Mouse (Mus musculus) midbrain, embryonic 15.5 days (tissue): ENCODE data around the gene Arhgef10l. TPM values are rescaled to one million over a fixed set of nuclear protein-coding genes. Genes with fewer than 3 reads are reported as not detected.

Source experiments
- ATAC-seq: fragments of 200-750 bp; cut with Nextera tagmentation; replicated peaks from 2 replicates; pipeline ENCODE4 v1.8.0; 2017; ENCODE audit warnings: moderate TSS enrichment
- H3K27ac ChIP-seq: fragments of 300-500 bp; sonication (generic); 2 replicates; pipeline ENCODE4 v1.5.1; 2015; ENCODE audit warnings: mild to moderate bottlenecking, inconsistent platforms
- H3K27me3 ChIP-seq: fragments of 300-500 bp; sonication (generic); replicated peaks from 2 replicates; pipeline ENCODE4 v1.6.1; 2015; ENCODE audit warnings: inconsistent platforms
- H3K36me3 ChIP-seq: fragments of 300-500 bp; sonication (generic); replicated peaks from 2 replicates; pipeline ENCODE4 v1.6.1; 2015; ENCODE audit warnings: inconsistent platforms
- H3K4me1 ChIP-seq: fragments of 300-500 bp; sonication (generic); 2 replicates; pipeline ENCODE4 v1.6.1; 2015; ENCODE audit warnings: inconsistent platforms
- H3K4me2 ChIP-seq: fragments of 300-500 bp; sonication (generic); 2 replicates; pipeline ENCODE4 v1.6.1; 2015; ENCODE audit warnings: inconsistent platforms, mild to moderate bottlenecking, moderate library complexity
- H3K4me3 ChIP-seq: fragments of 300-500 bp; sonication (generic); 2 replicates; pipeline ENCODE4 v1.5.1; 2015; ENCODE audit warnings: mild to moderate bottlenecking, inconsistent platforms
- H3K9ac ChIP-seq: fragments of 300-500 bp; sonication (generic); 2 replicates; pipeline ENCODE4 v1.6.1; 2015; ENCODE audit warnings: mild to moderate bottlenecking, inconsistent platforms
- H3K9me3 ChIP-seq: fragments of 300-500 bp; sonication (generic); 2 replicates; pipeline ENCODE4 v1.6.1; 2016; ENCODE audit warnings: inconsistent platforms
- WGBS: fragments of 180-500 bp; shearing (Covaris S2); methylation state at CpG from one replicate; pipeline ENCODE4 v1.1.7; 2015; ENCODE audit warnings: mixed read lengths; 5-methylcytosine and 5-hydroxymethylcytosine counted together
- polyA plus RNA-seq: library from polyadenylated mRNA; unstranded; fragments of >200 nt; fragmentation: Nextera tagmentation; extraction: Ambion mirVana; gene quantifications from 2 replicates; pipeline ENCODE4 v1.2.1, GENCODE M21; 2015

The Arhgef10l gene
- polyA plus RNA-seq, 1 experiment from 2014 or later, result 30.7 TPM

- H3K4me1 ChIP-seq, result peaks cover 25% of the 10 kb centered on the region
- WGBS, result 72% methylated on average over 3 of the region's 3 CpGs
- H3K27ac ChIP-seq, result 0 out of 2 replicates have a peak overlapping the region, but pooled peaks have one; percentile 15
- no peak for ATAC-seq
- H3K27me3 ChIP-seq, result no peaks in the 10 kb centered on the region
- H3K4me2 ChIP-seq, result no peak overlapping the region
- no peak overlapping the region for H3K9ac ChIP-seq
- no peaks in the 10 kb centered on the region for H3K9me3 ChIP-seq
- no peaks in the 10 kb centered on the region for H3K36me3 ChIP-seq
- no peak overlapping the region for H3K4me3 ChIP-seq
These were observed 160.2 kb downstream of the Arhgef10l start for GRCm38 (mm10) chr4:140505608-140506002.

DNA sequence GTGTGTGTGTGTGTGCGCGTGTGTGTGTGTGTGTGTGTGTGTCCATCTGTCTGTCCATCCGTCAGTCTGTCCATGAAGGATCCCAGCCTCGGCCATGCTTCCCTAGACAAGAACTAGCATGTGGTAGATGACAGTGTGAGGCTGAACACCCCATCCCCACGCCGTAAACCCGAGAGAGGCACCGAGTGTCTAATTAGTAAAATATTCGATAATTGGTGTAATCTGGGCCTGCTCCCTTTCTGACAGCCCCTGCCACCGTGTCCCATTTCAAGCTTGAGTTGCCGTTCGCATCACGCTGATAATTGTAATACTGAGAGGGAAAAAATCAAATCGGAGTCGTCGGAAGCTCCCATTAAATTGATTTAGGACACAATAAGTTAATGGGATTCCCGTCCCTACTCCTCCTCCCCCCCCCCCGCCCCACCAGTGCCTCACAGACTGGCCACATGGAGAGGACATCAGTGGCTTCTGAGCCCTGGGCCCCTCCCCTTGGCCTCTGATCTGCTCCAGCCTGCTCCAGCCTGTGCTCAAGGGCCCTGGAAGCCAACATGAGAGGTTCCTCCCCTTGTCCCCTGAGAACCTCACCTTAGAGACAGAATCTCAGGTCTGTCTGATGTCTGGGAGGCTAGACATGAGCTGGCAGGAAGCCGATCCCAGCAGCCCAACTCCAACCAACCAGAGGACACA, 160.7 kb downstream of the Arhgef10l start:
- Histone ChIP-seq H3K27ac (0 out of 2 replicates have a peak overlapping the region, but pooled peaks have one; percentile 15), H3K9me3 (no peaks in the 10 kb centered on the region), H3K9ac (no peak overlapping the region), H3K4me2 (no peak overlapping the region), H3K27me3 (no peaks in the 10 kb centered on the region), H3K4me3 (no peak overlapping the region), H3K36me3 (no peaks in the 10 kb centered on the region), H3K4me1 (peaks cover 25% of the 10 kb centered on the region)
- 55% methylated on average over 19 of the region's 19 CpGs for WGBS
- peak; percentile 63; the same call in 1 of the 2 replicates for ATAC-seq

DNA sequence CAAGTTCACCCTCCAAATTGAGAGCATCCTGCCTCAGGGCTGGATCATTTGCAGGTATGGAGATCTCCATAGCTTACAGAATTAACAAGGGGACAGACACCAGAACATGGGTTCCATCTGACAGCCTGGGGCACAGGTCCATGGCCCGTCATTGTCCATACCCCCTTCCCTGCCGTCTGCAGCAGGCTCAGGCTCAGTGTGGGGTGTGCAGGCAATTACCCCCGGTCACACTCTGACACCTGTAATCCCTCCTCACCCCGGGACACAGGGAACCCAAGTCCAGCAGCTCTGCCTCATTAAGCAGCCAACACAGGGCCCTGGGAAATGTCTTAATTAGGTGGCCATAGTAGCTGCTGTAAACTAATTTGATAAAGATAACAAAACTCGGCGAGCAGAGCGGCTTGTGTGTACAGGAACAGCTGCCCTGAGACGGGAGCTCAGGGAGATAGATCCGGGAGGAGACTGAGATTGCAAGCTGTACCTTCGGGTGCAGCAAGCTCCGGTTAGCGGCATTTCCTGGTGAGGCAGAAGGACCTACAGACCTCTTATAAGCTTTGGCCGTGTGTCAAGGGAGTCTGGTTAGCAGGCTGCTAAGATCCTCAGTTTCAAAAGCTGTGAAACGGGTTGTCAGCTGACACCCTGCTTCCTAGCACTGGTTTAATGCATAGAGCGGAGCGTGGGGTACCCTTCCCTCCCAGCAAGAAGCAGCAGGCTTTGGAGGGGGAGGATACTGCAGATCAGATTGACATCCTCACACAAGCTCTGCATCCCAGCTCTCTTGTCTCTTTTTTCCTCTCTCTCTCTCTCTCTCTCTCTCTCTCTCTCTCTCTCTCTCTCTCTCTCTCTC, 161.5 kb downstream of the Arhgef10l start:
- Histone ChIP-seq H3K4me1 (peaks cover 25% of the 10 kb centered on the region), H3K27ac (no peak overlapping the region), H3K9ac (no peak overlapping the region), H3K4me2 (no peak overlapping the region), H3K27me3 (no peaks in the 10 kb centered on the region), H3K4me3 (no peak overlapping the region), H3K36me3 (no peaks in the 10 kb centered on the region), H3K9me3 (no peaks in the 10 kb centered on the region)
- 26% methylated on average over 16 of the region's 16 CpGs for WGBS
- ATAC-seq, result no peak; the same call in 1 of the 2 replicates

DNA sequence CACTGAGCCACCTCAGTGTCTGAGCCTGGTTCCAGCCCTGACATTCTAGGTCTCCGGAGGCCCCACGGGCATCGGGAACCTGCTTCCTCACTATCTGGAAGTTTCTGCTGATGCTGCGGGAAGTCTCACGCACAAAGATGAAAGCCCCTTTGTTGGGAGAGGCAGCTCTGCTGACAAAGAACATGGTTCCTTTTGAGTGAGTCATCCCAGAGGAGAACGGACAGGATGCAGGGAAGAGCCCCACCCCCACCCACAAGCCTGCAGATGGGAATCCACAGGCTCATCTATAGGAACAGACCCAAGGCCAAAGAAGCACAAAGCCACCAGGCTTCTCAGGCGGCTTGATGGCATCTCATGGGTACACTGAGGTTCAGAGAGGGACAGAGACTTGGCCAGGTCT, 165.0 kb downstream of the Arhgef10l start:
- Histone ChIP-seq H3K27ac (no peak overlapping the region), H3K4me2 (no peak overlapping the region), H3K4me3 (no peak overlapping the region), H3K36me3 (no peaks in the 10 kb centered on the region), H3K9me3 (no peaks in the 10 kb centered on the region), H3K4me1 (peaks cover 17% of the 10 kb centered on the region), H3K27me3 (no peaks in the 10 kb centered on the region), H3K9ac (no peak overlapping the region)
- 55% methylated on average over 7 of the region's 7 CpGs for WGBS
- no peak for ATAC-seq

GRCm38 (mm10) chr4:140499571-140499970, 166.2 kb downstream of the Arhgef10l start:
- 78% methylated on average over 6 of the region's 6 CpGs for WGBS
- Histone ChIP-seq H3K4me3 (no peak overlapping the region), H3K36me3 (no peaks in the 10 kb centered on the region), H3K27me3 (no peaks in the 10 kb centered on the region), H3K4me2 (no peak overlapping the region), H3K9ac (no peak overlapping the region), H3K4me1 (peaks cover 8% of the 10 kb centered on the region), H3K27ac (no peak overlapping the region), H3K9me3 (no peaks in the 10 kb centered on the region)
- no peak for ATAC-seq

- H3K9me3 ChIP-seq, result no peaks in the 10 kb centered on the region
- no peak overlapping the region for H3K27ac ChIP-seq
- ATAC-seq, result no peak
- no peaks in the 10 kb centered on the region for H3K36me3 ChIP-seq
- H3K4me1 ChIP-seq, result no peaks in the 10 kb centered on the region
- H3K27me3 ChIP-seq, result no peaks in the 10 kb centered on the region
- H3K9ac ChIP-seq, result no peak overlapping the region
- WGBS, result 63% methylated on average over 20 of the region's 20 CpGs
- no peak overlapping the region for H3K4me3 ChIP-seq
- no peak overlapping the region for H3K4me2 ChIP-seq
These were observed 168.6 kb downstream of the Arhgef10l start for GRCm38 (mm10) chr4:140497169-140497568.

- no peaks in the 10 kb centered on the region for H3K9me3 ChIP-seq
- no peaks in the 10 kb centered on the region for H3K4me1 ChIP-seq
- WGBS, result 49% methylated on average over 5 of the region's 5 CpGs
- H3K27me3 ChIP-seq, result peaks cover 3% of the 10 kb centered on the region; the same call in 1 of the 2 replicates
- no peak overlapping the region for H3K4me2 ChIP-seq
- ATAC-seq, result no peak
- no peak overlapping the region for H3K4me3 ChIP-seq
- H3K9ac ChIP-seq, result no peak overlapping the region
- no peaks in the 10 kb centered on the region for H3K36me3 ChIP-seq
- no peak overlapping the region for H3K27ac ChIP-seq
These were observed 174.3 kb downstream of the Arhgef10l start for GRCm38 (mm10) chr4:140491555-140491954.

DNA sequence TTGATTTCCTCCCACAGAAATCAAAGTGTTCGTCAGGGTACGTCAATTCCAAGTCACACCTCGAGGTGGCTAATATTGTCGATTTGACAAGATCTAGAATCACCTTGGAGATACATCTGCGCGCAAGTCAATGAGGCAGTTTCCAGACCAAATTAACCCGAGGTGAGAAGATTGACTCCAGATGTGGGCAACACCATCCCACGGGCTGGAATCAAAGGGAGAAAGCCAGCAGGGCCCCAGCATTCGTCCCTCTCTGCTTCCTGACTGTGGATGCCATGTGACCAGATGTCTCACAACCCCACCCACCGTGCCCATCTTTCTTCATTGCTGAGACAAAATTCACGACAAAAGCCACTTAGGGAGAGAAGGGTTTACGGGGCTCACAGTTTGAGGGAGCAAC, 180.4 kb downstream of the Arhgef10l start:
- 69% methylated on average over 12 of the region's 12 CpGs for WGBS
- Histone ChIP-seq H3K4me1 (no peaks in the 10 kb centered on the region), H3K36me3 (no peaks in the 10 kb centered on the region), H3K27ac (no peak overlapping the region), H3K9ac (no peak overlapping the region), H3K4me2 (no peak overlapping the region), H3K27me3 (peaks cover 3% of the 10 kb centered on the region; the same call in 1 of the 2 replicates), H3K4me3 (no peak overlapping the region), H3K9me3 (no peaks in the 10 kb centered on the region)
- ATAC-seq, result no peak

DNA sequence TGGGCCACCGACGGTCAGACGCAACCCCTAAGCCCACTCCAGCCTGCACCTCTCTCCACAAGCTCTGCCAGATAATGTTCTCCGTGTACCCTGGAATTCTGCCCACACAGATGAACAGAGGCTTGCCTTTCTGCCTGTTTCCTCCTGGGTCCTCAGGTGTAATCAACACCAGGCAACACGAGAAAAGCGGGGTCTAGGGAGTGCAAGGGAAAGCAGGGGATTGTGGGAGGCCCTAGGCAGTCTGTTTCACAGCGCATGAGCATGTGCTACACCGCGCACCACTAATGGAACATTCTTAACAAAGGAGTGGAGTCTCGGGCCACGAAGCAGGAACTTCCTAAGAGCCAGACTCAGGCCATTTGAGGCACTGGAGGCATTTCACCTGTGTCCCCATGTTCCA, 182.7 kb downstream of the Arhgef10l start:
- 78% methylated on average over 11 of the region's 11 CpGs for WGBS
- Histone ChIP-seq H3K27ac (no peak overlapping the region), H3K36me3 (no peaks in the 10 kb centered on the region), H3K4me3 (no peak overlapping the region), H3K4me2 (no peak overlapping the region), H3K27me3 (no peaks in the 10 kb centered on the region), H3K4me1 (peaks cover 10% of the 10 kb centered on the region), H3K9ac (no peak overlapping the region), H3K9me3 (no peaks in the 10 kb centered on the region)
- no peak for ATAC-seq

GRCm38 (mm10) chr4:140480369-140481067, 185.3 kb downstream of the Arhgef10l start:
- Histone ChIP-seq H3K27me3 (no peaks in the 10 kb centered on the region), H3K9me3 (no peaks in the 10 kb centered on the region), H3K4me2 (no peak overlapping the region), H3K9ac (no peak overlapping the region), H3K4me1 (peaks cover 10% of the 10 kb centered on the region), H3K36me3 (no peaks in the 10 kb centered on the region), H3K27ac (no peak overlapping the region), H3K4me3 (no peak overlapping the region)
- no peak for ATAC-seq
- WGBS, result 41% methylated on average over 15 of the region's 15 CpGs

- Histone ChIP-seq H3K27ac (no peak overlapping the region), H3K9ac (no peak overlapping the region), H3K36me3 (no peaks in the 10 kb centered on the region), H3K4me3 (no peak overlapping the region), H3K9me3 (no peaks in the 10 kb centered on the region), H3K4me2 (no peak overlapping the region), H3K4me1 (peaks cover 12% of the 10 kb centered on the region), H3K27me3 (no peaks in the 10 kb centered on the region)
- ATAC-seq, result no peak
- WGBS, result 79% methylated on average over 8 of the region's 8 CpGs
These were observed 190.6 kb downstream of the Arhgef10l start for GRCm38 (mm10) chr4:140475194-140475593.

GRCm38 (mm10) chr4:140469760-140470452, 195.9 kb downstream of the Arhgef10l start:
- Histone ChIP-seq H3K27ac (no peak overlapping the region), H3K4me3 (no peak overlapping the region), H3K27me3 (no peaks in the 10 kb centered on the region), H3K4me1 (peaks cover 17% of the 10 kb centered on the region), H3K9ac (no peak overlapping the region), H3K4me2 (no peak overlapping the region), H3K36me3 (no peaks in the 10 kb centered on the region), H3K9me3 (no peaks in the 10 kb centered on the region)
- no peak for ATAC-seq
- 70% methylated on average over 13 of the region's 13 CpGs for WGBS
